Mouse (Mus musculus): ENCODE measurements around the gene Tcn2.

DNA sequence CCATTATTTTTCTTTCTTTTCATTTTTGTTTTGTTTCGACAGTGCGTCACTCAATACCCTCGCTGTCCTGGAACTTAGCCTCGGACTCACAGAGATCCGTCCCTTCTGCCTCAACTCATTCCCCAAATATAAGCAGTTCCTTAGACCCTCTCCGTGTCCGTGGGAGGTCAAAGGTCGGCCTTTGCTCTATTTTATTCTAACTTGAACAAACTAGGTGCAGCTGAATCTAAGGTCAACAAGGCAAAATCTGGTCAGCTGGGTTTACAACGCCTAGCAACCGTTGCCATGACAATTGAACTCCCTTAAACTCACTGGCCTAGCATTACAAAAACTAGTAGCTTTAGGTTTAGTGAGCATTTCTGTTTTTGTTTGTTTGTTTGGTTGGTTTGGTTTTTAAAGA lies 31.2 kb upstream of the Tcn2 start:
- TF ChIP-seq CTCF (IDR thresholded peaks at IDR 0.05; ENCODE audit: control insufficient read depth, insufficient read depth, insufficient replicate concordance, low read depth, low read length): no peak
- TF ChIP-seq POLR2A (IDR thresholded peaks at IDR 0.05; ENCODE audit: control insufficient read depth, low read depth, low read length): no peak

Measured in testis, adult 2 months (tissue).